Mouse (Mus musculus): ENCODE data around the gene Rhbdd1.

Gene Rhbdd1

DNA sequence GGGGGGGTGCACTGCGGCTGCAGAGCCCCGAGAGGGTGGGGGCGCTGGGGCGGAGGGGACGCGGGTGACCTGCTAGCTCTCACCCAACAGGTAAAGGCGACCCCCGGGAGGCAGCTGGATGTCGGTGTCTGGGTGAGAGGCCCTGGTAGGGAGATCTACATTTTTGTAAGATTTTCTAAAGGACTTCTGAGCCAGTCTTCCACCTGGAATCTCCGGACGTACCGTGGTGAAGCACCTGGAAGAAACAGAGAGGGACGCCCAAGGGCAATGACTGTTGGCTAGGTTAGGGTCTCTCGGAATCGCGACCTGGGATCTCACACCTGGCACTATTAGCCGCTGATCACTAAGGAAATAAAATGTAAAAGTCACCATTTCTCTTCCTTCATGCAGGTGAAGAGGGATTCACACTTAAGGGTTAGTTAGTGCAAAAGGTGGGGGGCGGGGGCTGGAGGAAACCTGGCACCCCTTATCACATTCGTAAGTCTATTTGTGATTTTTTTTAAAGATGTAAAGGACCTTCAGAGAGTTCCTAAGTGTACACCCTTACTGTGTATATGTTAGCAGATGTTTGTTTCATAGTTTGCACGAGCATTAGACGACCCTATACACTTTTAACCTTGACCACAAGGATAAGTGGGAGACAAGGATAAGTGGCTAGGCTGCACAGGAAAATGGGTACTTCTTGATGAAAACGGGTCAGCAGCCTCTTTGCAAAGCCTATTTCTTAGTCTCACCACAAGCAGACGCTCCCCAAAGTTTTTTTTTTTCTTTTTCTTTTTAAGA is 24.1 kb upstream of the Rhbdd1 start:
- no peak for DNase-seq

GRCm38 (mm10) chr1:82292771-82293170 is 23.5 kb upstream of the Rhbdd1 start:
- DNase-seq, result peak; percentile 60

DNA sequence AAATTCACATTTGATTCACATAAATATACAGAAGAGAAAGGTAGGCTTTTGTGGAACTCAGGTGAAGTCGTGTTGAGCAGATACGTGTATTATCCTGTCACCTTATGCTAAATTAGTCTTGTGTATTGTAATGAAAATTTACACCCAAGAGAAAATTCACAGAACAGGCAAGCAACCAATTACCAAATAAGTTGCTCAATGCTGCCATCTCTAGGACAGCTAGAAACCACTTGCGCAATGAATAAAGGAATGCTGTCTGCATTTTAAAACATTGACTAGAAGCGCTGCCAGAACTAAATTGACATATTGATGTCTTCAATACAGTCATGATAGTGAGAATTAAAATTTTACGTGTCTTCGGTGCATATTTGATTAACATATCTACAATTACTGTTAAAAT is 22.1 kb upstream of the Rhbdd1 start:
- DNase-seq, result no peak

DNA sequence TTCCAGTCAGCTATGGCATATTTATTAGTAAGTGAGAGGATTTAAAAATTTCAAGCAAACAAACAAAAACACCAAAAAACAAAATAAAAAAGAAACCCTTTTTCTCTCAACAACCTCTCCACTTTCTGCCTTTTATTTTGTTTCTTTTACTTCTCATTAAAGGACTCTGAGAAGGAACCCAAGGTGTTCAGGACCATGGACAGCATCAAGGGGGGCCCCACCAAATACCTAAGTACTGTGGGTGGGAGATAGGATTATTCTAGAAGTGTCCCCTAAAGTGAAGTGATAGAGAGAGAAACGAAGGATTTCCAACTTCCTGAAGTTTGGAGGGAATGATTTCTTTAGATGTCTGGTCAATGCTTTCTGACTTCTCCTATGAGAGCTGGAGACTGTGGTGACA is 17.7 kb upstream of the Rhbdd1 start:
- DNase-seq, result no peak

DNA sequence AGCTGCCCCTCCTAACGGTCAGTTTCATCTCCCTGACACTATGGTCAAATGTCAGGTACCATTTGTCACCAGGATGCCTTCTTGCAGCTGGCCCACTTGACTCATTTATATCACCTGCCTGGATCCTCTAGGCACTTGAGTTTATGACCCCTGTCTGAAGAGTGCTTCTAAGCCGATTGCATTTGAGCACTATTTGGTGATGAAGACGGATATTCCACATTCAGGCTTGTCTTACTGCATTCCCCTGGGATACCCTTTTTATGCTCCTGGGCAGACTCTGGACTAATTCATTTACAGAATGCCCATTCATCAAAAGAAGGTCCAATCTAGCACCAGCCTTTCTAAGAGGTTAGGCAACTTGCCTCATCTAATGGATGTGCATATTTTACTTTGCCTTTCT is 11.8 kb upstream of the Rhbdd1 start:
- no peak for DNase-seq

GRCm38 (mm10) chr1:82316746-82317126 is 484 bp downstream of the Rhbdd1 start:
- DNase-seq, result peak; percentile 75

DNA sequence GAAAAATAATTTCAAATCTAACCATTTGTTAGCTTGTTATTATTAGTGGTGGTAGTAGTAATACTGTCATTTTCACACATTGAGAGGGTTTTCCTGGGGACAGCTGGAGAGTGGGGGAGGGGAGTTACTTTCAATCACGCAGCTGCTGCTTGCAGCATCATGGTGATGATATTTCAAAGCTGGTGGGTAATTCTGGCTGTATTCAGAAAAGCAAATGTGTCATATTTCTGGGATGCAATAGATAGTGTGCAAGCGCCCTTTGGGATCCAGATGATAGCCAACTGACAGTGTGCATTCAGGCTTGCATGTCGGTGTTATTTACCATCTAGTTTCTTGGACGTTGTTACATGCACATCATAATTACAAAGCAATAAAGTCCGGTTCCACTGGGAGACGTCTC is 4.2 kb downstream of the Rhbdd1 start:
- DNase-seq, result no peak

- no peak for DNase-seq
Observed at GRCm38 (mm10) chr1:82320864-82321263, 4.6 kb downstream of the Rhbdd1 start.

GRCm38 (mm10) chr1:82321441-82321840 is 5.2 kb downstream of the Rhbdd1 start:
- DNase-seq, result no peak

GRCm38 (mm10) chr1:82324131-82324785 is 8.0 kb downstream of the Rhbdd1 start:
- no peak for DNase-seq

DNA sequence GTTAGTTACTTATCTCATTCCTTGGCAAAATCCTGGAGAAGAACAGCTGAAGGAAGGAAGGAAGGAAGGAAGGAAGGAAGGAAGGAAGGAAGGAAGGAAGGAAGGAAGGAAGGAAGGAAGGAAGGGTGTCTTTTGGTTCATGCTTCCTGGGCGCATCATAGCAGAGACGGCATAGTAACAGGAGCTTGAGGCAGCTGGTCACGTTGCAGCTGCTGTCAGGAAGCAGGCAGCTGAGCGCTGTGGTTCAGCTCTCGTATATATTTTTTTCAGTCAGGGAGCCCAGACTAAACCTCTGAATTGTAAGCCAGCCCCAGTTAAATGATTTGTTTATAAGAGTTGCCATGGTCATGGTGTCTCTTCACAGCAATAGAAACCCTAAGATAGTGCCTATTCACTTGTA is 9.9 kb downstream of the Rhbdd1 start:
- DNase-seq, result no peak

DNA sequence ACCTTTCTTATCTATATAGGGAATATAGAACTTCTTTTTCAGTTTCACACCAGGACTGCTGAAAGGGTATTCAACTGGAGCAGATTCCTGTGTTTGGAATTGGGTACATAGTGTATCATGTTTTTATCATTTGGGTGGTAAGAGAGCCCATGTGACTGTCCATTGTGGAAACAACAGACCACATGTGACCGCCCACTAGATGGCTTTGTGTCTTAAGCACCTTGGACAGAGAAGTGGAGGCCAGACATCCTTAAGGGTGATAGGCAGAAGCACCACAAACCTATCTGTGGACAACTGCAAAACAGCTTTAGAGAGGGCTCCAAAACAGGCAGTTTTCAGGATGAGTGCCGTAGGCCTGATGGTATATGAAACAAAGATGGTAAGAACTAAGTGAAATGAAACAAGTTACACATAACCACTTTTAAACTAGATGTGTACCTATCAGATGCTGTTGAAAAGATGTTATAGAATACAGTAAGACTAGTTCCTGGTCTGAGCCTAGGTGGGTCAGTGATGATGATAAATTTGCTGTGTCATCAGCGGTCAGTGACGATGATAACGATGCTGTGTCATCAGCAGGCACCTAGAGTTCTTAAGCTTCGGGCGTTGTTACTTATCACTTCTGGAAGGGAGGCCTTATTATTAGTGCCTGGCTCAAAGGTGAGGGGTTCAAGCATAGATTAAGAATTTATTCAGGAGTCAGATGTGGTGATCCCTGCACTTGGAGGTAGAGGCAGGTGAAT is 12.0 kb downstream of the Rhbdd1 start:
- no peak for DNase-seq

DNA sequence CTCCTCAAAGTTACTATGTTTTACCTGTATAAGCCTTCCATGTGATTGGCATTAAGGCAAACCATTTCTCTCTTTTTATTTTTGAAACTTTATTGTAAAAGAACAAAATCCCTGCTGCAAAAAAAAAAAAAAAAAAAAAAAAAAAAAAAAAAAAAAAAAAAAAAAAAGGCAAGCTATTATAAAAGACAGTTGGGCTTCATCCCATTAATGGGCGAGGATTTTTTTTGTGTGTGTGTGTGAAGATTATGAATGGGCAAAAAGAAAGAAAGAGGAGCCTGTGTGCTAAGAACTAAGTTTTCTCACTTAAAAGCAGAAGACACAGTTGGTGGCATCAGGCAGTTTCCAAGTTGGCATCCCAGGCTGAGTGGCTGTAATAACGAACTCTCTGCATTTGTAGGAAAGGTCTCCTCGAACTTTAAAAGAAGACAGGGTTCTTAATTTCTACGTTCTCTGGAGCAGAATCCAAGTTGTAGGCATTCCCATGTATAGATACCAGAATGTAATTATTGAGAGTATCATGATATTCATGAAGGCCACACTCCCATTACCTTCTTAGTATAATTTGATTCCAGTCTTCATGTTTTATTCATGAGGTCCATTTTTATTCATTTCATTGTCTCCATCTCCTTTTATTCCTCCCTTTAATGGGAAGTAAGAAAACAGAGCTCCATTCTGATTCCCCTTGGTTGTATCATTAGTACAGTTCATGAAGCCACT is 13.1 kb downstream of the Rhbdd1 start:
- DNase-seq, result no peak

- DNase-seq, result no peak
Observed at GRCm38 (mm10) chr1:82329954-82330247, 13.6 kb downstream of the Rhbdd1 start.

- DNase-seq, result no peak
Observed at GRCm38 (mm10) chr1:82334506-82334905, 18.3 kb downstream of the Rhbdd1 start.

DNA sequence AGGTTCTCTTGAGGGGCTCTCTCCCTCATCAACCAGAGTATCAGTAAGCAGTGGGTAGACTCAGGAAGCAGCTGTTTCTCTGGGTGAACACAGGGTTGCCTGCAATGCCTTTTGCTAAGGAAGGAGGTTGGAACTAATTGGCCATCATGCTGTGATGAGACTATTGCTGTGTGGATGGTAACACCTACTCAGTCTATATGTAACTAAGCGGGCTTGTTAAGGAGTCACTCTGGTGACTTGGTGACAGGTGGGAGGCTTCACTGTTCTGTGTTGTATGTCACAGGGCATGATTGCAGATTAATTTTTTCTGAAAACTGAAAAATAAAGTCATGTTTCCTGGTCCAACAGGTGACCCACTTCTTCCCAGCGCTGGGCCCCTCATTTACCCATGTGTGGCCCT is 36.8 kb downstream of the Rhbdd1 start:
- no peak for DNase-seq

GRCm38 (mm10) chr1:82353755-82354154 is 37.5 kb downstream of the Rhbdd1 start:
- no peak for DNase-seq

DNA sequence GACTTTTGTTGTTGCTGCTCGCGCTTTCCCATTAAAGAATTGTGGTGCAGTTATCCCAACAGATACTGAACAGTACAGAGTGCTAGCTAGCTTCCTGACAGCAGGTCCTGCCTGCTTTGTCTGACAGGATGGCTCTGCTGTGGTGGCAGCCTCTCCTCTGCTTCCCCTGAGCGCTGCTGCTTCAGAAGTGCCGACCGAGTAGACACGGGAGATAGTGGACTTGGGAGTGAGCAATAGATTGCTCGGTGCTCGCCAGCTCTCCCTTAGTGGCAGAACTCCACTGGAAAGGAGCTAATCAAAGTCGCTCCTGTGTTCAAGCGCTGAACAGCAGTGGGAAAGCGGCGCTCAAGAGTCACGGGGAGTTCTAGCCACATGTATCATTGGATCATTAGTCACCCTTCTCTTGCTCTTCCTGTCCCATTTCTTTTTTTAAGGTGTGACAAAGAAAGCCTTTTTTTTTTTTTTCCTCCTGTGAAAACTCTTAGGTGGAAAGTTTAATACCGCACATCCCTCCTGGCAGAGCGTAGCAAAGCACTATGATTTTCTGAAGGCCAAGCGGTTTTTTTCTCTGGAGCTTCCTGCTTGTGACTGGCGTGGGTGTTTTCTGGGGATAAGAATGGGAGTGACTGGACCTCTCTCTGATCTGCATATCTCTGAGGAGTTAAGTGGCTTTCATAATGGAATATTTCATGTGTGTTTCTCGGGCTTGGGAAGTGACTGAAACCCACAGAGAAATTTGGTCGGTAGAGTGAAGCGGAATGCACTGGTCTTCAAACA is 42.8 kb downstream of the Rhbdd1 start:
- DNase-seq, result no peak

DNA sequence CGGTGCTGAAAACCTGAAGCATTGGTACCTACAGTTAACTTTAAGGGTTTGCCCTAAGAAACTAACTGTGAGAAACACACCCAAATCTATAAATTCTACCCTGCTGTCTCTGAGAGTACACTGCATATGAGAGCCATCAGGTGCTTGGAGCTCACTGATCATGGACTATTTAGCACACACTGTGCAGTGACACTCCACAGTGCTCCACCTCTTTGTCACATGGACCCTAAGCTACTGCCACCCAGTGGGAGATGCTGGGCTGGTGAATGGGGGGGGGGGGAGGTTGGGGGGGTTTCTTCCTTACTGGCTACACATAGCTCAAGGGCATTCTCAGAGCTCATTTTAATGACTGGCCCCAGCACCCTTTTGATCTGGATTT is 43.4 kb downstream of the Rhbdd1 start:
- DNase-seq, result no peak

GRCm38 (mm10) chr1:82361240-82361639 is 45.0 kb downstream of the Rhbdd1 start:
- DNase-seq, result no peak

GRCm38 (mm10) chr1:82362165-82362564 is 45.9 kb downstream of the Rhbdd1 start:
- DNase-seq, result no peak

DNA sequence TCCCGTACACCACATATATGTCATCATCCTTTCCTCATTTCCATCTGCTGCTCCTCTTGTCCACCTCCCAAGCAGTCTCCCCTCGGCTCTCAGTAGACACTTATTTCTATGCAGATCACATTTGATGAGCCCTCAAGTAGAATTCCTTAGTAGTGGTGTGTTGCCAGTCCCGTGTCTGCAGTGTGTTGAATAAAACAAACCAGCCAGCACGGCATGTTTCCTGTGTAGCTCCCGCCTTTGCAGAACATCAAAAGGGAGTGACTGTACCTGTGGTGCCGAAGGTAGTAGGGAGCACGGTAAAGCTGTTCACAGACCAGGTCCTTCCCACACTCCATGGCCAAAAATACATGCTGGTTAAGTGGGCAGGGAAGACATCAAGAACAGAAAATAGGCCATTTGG is 47.8 kb downstream of the Rhbdd1 start:
- DNase-seq, result no peak

DNA sequence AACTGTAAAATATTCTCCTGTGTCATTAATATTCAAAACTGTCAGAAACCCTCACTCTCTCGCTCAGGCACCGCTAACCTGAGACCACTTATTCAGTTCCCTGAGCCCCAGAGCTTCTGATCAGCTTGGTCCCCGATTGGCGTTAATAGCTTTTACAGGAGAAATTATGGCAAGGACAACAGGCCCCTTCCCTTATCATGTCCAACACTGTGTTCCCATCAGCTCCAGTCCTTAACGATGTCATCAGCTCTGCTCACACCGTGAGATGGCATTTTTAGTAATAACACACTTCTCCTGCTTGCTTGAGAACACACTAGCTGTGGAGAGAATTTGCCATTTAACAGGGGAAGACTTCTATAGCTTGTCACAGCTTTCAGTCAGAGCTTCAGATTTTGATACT is 48.2 kb downstream of the Rhbdd1 start:
- DNase-seq, result no peak

Measured in thymus, postnatal 14 days (tissue).